Mouse (Mus musculus): Measurements from ENCODE around the gene Nfatc2ip. TPM values are rescaled to one million over a fixed set of nuclear protein-coding genes. Genes with fewer than 3 reads are reported as not detected.

The Nfatc2ip gene
- total RNA-seq, 1 experiment = 45.6 TPM

- Histone ChIP-seq H3K9me3 (ENCODE audit: control insufficient read depth, insufficient read depth, low read depth, low read length) (no peaks in the 10 kb centered on the region), H3K36me3 (ENCODE audit: control insufficient read depth, insufficient read depth, low read length, poor library complexity, severe bottlenecking) (no peaks in the 10 kb centered on the region), H3K4me1 (ENCODE audit: control insufficient read depth in 2 of 2, insufficient read depth in 2 of 2, low read length in 2 of 2, poor library complexity in 1 of 2) (peaks cover 9 to 31% of the 10 kb centered on the region in 2 experiments; a peak in 3 of 4 replicates), H3K4me3 (ENCODE audit: insufficient read depth in 1 of 2, low read depth in 1 of 2, low read length in 2 of 2, poor library complexity in 1 of 2, severe bottlenecking in 1 of 2) (no peak overlapping the region), H3K9ac (ENCODE audit: insufficient read depth, low read depth, low read length, poor library complexity, severe bottlenecking) (peak overlapping the region; percentile 42; the same call in 1 of the 2 replicates), H3K27ac (ENCODE audit: insufficient read depth, low read depth, low read length, poor library complexity, severe bottlenecking) (no peak overlapping the region)
- in situ Hi-C loops (cut with MboI; ENCODE audit: low sequenced_read_pairs in 2 of 2, unreplicated experiment in 2 of 2) = no loop called here
- DNase-seq (ENCODE audit: low read depth, low spot score) = no peak
- TF ChIP-seq ZC3H11A (IDR thresholded peaks at IDR 0.05; ENCODE audit: borderline replicate concordance, low read depth, low read length) (no peak), MAFK (IDR thresholded peaks at IDR 0.05; ENCODE audit: insufficient read depth, low read depth, low read length) (no peak), ZNF384 (IDR thresholded peaks at IDR 0.05; ENCODE audit: low read depth, low read length) (no peak), HCFC1 (IDR thresholded peaks at IDR 0.05; ENCODE audit: borderline replicate concordance, insufficient read depth, low read length) (no peak), CHD2 (IDR thresholded peaks at IDR 0.05; ENCODE audit: low read depth, low read length) (no peak)
Observed at GRCm38 (mm10) chr7:126351419-126351951, 45.1 kb downstream of the Nfatc2ip start.

DNA sequence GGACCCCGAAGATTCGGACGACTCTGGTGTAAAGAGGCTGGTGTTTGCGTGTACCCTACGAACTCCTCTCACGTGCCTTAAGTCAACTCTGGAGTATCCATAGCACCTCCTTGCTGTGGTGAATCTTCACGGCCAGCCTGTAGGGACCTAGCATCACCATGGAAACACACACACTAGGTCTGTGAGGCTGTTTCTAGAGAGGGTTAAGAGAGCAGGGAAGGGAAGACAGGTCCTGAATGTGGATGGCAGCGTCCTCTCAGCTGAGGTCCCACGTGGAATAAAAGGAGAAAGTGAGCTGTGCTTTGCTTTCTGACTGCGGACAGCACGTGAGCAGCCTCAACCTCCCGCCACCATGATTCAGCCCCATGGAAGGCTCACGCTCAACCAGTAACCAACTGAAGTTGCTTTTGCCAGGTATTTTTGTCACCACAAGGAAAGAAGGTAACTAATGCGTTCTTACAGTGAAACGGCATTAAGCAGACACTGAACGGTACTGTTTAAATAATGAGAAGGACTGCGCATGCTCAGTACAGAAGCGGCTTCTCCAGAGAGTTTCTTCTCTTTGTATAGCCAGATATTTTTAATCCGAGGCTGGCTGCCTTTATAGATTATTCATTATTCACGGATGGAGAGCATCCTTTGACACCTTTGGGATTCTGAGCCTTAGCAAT lies 45.7 kb downstream of the Nfatc2ip start:
- in situ Hi-C loops (cut with MboI; ENCODE audit: low sequenced_read_pairs in 2 of 2, unreplicated experiment in 2 of 2) = no loop called here
- Histone ChIP-seq H3K4me3 (ENCODE audit: insufficient read depth in 1 of 2, low read depth in 1 of 2, low read length in 2 of 2, poor library complexity in 1 of 2, severe bottlenecking in 1 of 2) (peak overlapping the region in 1 of 2 experiments; percentile 31; a peak in 1 of 4 replicates), H3K9me3 (ENCODE audit: control insufficient read depth, insufficient read depth, low read depth, low read length) (no peaks in the 10 kb centered on the region), H3K4me1 (ENCODE audit: control insufficient read depth in 2 of 2, insufficient read depth in 2 of 2, low read length in 2 of 2, poor library complexity in 1 of 2) (peaks cover 9 to 27% of the 10 kb centered on the region in 2 experiments; a peak in 3 of 4 replicates), H3K36me3 (ENCODE audit: control insufficient read depth, insufficient read depth, low read length, poor library complexity, severe bottlenecking) (no peaks in the 10 kb centered on the region), H3K27ac (ENCODE audit: insufficient read depth, low read depth, low read length, poor library complexity, severe bottlenecking) (no peak overlapping the region; the same call in 1 of the 2 replicates), H3K9ac (ENCODE audit: insufficient read depth, low read depth, low read length, poor library complexity, severe bottlenecking) (peak overlapping the region; percentile 18; the same call in 1 of the 2 replicates)
- DNase-seq (ENCODE audit: low read depth, low spot score) = no peak
- TF ChIP-seq ZNF384 (IDR thresholded peaks at IDR 0.05; ENCODE audit: low read depth, low read length) (no peak), ZC3H11A (IDR thresholded peaks at IDR 0.05; ENCODE audit: borderline replicate concordance, low read depth, low read length) (no peak), HCFC1 (IDR thresholded peaks at IDR 0.05; ENCODE audit: borderline replicate concordance, insufficient read depth, low read length) (no peak), CHD2 (IDR thresholded peaks at IDR 0.05; ENCODE audit: low read depth, low read length) (no peak), MAFK (IDR thresholded peaks at IDR 0.05; ENCODE audit: insufficient read depth, low read depth, low read length) (no peak)

- H3K9me3 ChIP-seq (ENCODE audit: control insufficient read depth, insufficient read depth, low read depth, low read length) = no peaks in the 10 kb centered on the region
- in situ Hi-C loops (cut with MboI; ENCODE audit: low sequenced_read_pairs in 2 of 2, unreplicated experiment in 2 of 2) = no loop called here
- DNase-seq (ENCODE audit: low read depth, low spot score) = no peak
- peaks cover 4 to 18% of the 10 kb centered on the region in 2 experiments; a peak in 2 of 4 replicates for H3K4me1 ChIP-seq (ENCODE audit: control insufficient read depth in 2 of 2, insufficient read depth in 2 of 2, low read length in 2 of 2, poor library complexity in 1 of 2)
- H3K36me3 ChIP-seq (ENCODE audit: control insufficient read depth, insufficient read depth, low read length, poor library complexity, severe bottlenecking) = no peaks in the 10 kb centered on the region
- TF ChIP-seq ZNF384 (IDR thresholded peaks at IDR 0.05; ENCODE audit: low read depth, low read length) (no peak), CHD2 (IDR thresholded peaks at IDR 0.05; ENCODE audit: low read depth, low read length) (no peak), MAFK (IDR thresholded peaks at IDR 0.05; ENCODE audit: insufficient read depth, low read depth, low read length) (no peak), HCFC1 (IDR thresholded peaks at IDR 0.05; ENCODE audit: borderline replicate concordance, insufficient read depth, low read length) (no peak), ZC3H11A (IDR thresholded peaks at IDR 0.05; ENCODE audit: borderline replicate concordance, low read depth, low read length) (no peak)
- H3K9ac ChIP-seq (ENCODE audit: insufficient read depth, low read depth, low read length, poor library complexity, severe bottlenecking) = no peak overlapping the region
- no peak overlapping the region for H3K4me3 ChIP-seq (ENCODE audit: insufficient read depth in 1 of 2, low read depth in 1 of 2, low read length in 2 of 2, poor library complexity in 1 of 2, severe bottlenecking in 1 of 2)
- H3K27ac ChIP-seq (ENCODE audit: insufficient read depth, low read depth, low read length, poor library complexity, severe bottlenecking) = no peak overlapping the region
Observed at GRCm38 (mm10) chr7:126348293-126348692, 48.2 kb downstream of the Nfatc2ip start.

- Histone ChIP-seq H3K9ac (ENCODE audit: insufficient read depth, low read depth, low read length, poor library complexity, severe bottlenecking) (no peak overlapping the region), H3K4me3 (ENCODE audit: insufficient read depth in 1 of 2, low read depth in 1 of 2, low read length in 2 of 2, poor library complexity in 1 of 2, severe bottlenecking in 1 of 2) (no peak overlapping the region), H3K36me3 (ENCODE audit: control insufficient read depth, insufficient read depth, low read length, poor library complexity, severe bottlenecking) (no peaks in the 10 kb centered on the region), H3K9me3 (ENCODE audit: control insufficient read depth, insufficient read depth, low read depth, low read length) (no peaks in the 10 kb centered on the region), H3K27ac (ENCODE audit: insufficient read depth, low read depth, low read length, poor library complexity, severe bottlenecking) (no peak overlapping the region), H3K4me1 (ENCODE audit: control insufficient read depth in 2 of 2, insufficient read depth in 2 of 2, low read length in 2 of 2, poor library complexity in 1 of 2) (peaks cover 4 to 18% of the 10 kb centered on the region in 2 experiments; a peak in 2 of 4 replicates)
- TF ChIP-seq HCFC1 (IDR thresholded peaks at IDR 0.05; ENCODE audit: borderline replicate concordance, insufficient read depth, low read length) = no peak
- no peak for TF ChIP-seq ZNF384 (IDR thresholded peaks at IDR 0.05; ENCODE audit: low read depth, low read length)
- no peak for TF ChIP-seq ZC3H11A (IDR thresholded peaks at IDR 0.05; ENCODE audit: borderline replicate concordance, low read depth, low read length)
- TF ChIP-seq CHD2 (IDR thresholded peaks at IDR 0.05; ENCODE audit: low read depth, low read length) = no peak
- no peak for TF ChIP-seq MAFK (IDR thresholded peaks at IDR 0.05; ENCODE audit: insufficient read depth, low read depth, low read length)
- DNase-seq (ENCODE audit: low read depth, low spot score) = no peak
- in situ Hi-C loops (cut with MboI; ENCODE audit: low sequenced_read_pairs in 2 of 2, unreplicated experiment in 2 of 2) = no loop called here
Observed at GRCm38 (mm10) chr7:126347098-126347497, 49.4 kb downstream of the Nfatc2ip start.

All from ES-E14 (cell line).